Mouse (Mus musculus) MEL (cell line): ENCODE results near the gene Rnf220.

Source experiments
- CTCF ChIP-seq, 3 experiments: IDR thresholded peaks in 2 of 3; conservative IDR thresholded peaks in 1 of 3; 2 replicates each; pipeline ENCODE4 v1.5.1; 2011 to 2012; ENCODE audit warnings: low read length in 3 of 3, low read depth in 2 of 3, mild to moderate bottlenecking in 2 of 3, improper control_type of control experiment in 1 of 3, inconsistent platforms in 1 of 3, mixed read lengths in 1 of 3, moderate library complexity in 1 of 3; ENCODE audit not compliant: control insufficient read depth in 1 of 3, insufficient read depth in 1 of 3, poor library complexity in 1 of 3, severe bottlenecking in 1 of 3
- E2F4 ChIP-seq: IDR thresholded peaks from 2 replicates; pipeline ENCODE4 v1.6.1; 2011; ENCODE audit warnings: low read depth, low read length, improper control_type of control experiment, borderline replicate concordance
- EP300 ChIP-seq, 2 experiments: IDR thresholded peaks; 2 replicates each; pipeline ENCODE4 v1.6.1; 2011; ENCODE audit warnings: improper control_type of control experiment in 2 of 2, low read length in 2 of 2, low read depth in 1 of 2, mild to moderate bottlenecking in 1 of 2
- JUND ChIP-seq: IDR thresholded peaks from 2 replicates; pipeline ENCODE4 v1.6.1; 2011; ENCODE audit warnings: low read depth, mild to moderate bottlenecking, improper control_type of control experiment, low read length
- NELFE ChIP-seq: IDR thresholded peaks from 2 replicates; pipeline ENCODE4 v1.6.1; 2011; ENCODE audit warnings: low read depth, low read length, improper control_type of control experiment
- POLR2A ChIP-seq, 2 experiments: IDR thresholded peaks; 2 replicates each; pipeline ENCODE4 v1.6.1; 2011 to 2012; ENCODE audit warnings: low read length in 2 of 2, mild to moderate bottlenecking in 2 of 2, control low read depth in 1 of 2, improper control_type of control experiment in 1 of 2, low read depth in 1 of 2, moderate library complexity in 1 of 2; ENCODE audit not compliant: control insufficient read depth in 1 of 2, insufficient read depth in 1 of 2, poor library complexity in 1 of 2
- USF1 ChIP-seq: IDR thresholded peaks from 2 replicates; pipeline ENCODE4 v1.6.1; 2014; ENCODE audit warnings: low read depth, mild to moderate bottlenecking, inconsistent platforms, low read length, improper control_type of control experiment, moderate library complexity
- ZNF384 ChIP-seq: IDR thresholded peaks from 2 replicates; pipeline ENCODE4 v1.6.1; 2012; ENCODE audit warnings: low read depth, mild to moderate bottlenecking, inconsistent platforms, low read length, improper control_type of control experiment

GRCm38 (mm10) chr4:117307270-117307669 is 189.6 kb downstream of the Rnf220 start:
- TF ChIP-seq CTCF (IDR thresholded peaks at IDR 0.05 in 2 of 3, conservative IDR thresholded peaks at IDR 0.05 in 1 of 3; ENCODE audit: control insufficient read depth in 1 of 3, insufficient read depth in 1 of 3, low read depth in 2 of 3, low read length in 3 of 3, poor library complexity in 1 of 3, severe bottlenecking in 1 of 3) (no peak), EP300 (IDR thresholded peaks at IDR 0.05; ENCODE audit: low read depth in 1 of 2, low read length in 2 of 2) (no peak), JUND (no peak), USF1 (no peak), E2F4 (no peak), NELFE (no peak), ZNF384 (no peak), POLR2A (IDR thresholded peaks at IDR 0.05; ENCODE audit: control insufficient read depth in 1 of 2, insufficient read depth in 1 of 2, low read depth in 1 of 2, low read length in 2 of 2, poor library complexity in 1 of 2) (no peak)
